Mouse (Mus musculus) embryonic facial prominence, embryonic 15.5 days (tissue): ENCODE measurements at regions not wholly inside any gene's neighbourhood (a gene's known extent, or its start where the extent isn't known, plus 50 kb on each side); places are given as distances from the start of the nearest gene placed in this dataset.

Source experiments
- ATAC-seq: fragments of 200-750 bp; cut with Nextera tagmentation; 2 replicates; pipeline ENCODE4 v1.8.0; 2017; ENCODE audit warnings: low read depth, moderate TSS enrichment; ENCODE audit not compliant: insufficient number of reproducible peaks, low FRiP score, low TSS enrichment
- H3K27ac ChIP-seq: fragments of 300-500 bp; sonication (generic); replicated peaks from 2 replicates; pipeline ENCODE4 v1.5.1; 2015; ENCODE audit warnings: mild to moderate bottlenecking, inconsistent platforms
- H3K27me3 ChIP-seq: fragments of 300-500 bp; sonication (generic); 2 replicates; pipeline ENCODE4 v1.6.1; 2015; ENCODE audit warnings: inconsistent platforms
- H3K36me3 ChIP-seq: fragments of 300-500 bp; sonication (generic); 2 replicates; pipeline ENCODE4 v1.6.1; 2015; ENCODE audit warnings: mild to moderate bottlenecking, inconsistent platforms
- H3K4me1 ChIP-seq: fragments of 300-500 bp; sonication (generic); 2 replicates; pipeline ENCODE4 v1.6.1; 2015; ENCODE audit warnings: inconsistent platforms
- H3K4me2 ChIP-seq: fragments of 300-500 bp; sonication (generic); replicated peaks from 2 replicates; pipeline ENCODE4 v1.6.1; 2015; ENCODE audit warnings: mild to moderate bottlenecking, inconsistent platforms
- H3K4me3 ChIP-seq: fragments of 300-500 bp; sonication (generic); replicated peaks from 2 replicates; pipeline ENCODE4 v1.5.1; 2015; ENCODE audit warnings: mild to moderate bottlenecking, inconsistent platforms
- H3K9ac ChIP-seq: fragments of 300-500 bp; sonication (generic); 2 replicates; pipeline ENCODE4 v1.6.1; 2015; ENCODE audit warnings: inconsistent platforms
- H3K9me3 ChIP-seq: fragments of 300-500 bp; sonication (generic); replicated peaks from 2 replicates; pipeline ENCODE4 v1.6.1; 2016; ENCODE audit warnings: inconsistent platforms
- WGBS: fragments of 180-500 bp; shearing (Covaris S2); methylation state at CpG from one replicate; pipeline ENCODE4 v1.1.7; 2015; 5-methylcytosine and 5-hydroxymethylcytosine counted together

GRCm38 (mm10) chr4:81744629-81745509 lies 302.3 kb upstream of the Mpdz start:
- 0 out of 2 replicates have a peak overlapping the region, but pooled peaks have one; percentile 4 for H3K4me2 ChIP-seq
- peaks cover 18% of the 10 kb centered on the region for H3K4me1 ChIP-seq
- WGBS: 28% methylated on average over 18 of the region's 18 CpGs
- no peak overlapping the region for H3K4me3 ChIP-seq
- H3K27ac ChIP-seq: peak overlapping the region; percentile 41; the same call in 1 of the 2 replicates
- no peaks in the 10 kb centered on the region for H3K36me3 ChIP-seq
- H3K27me3 ChIP-seq: no peaks in the 10 kb centered on the region
- H3K9me3 ChIP-seq: no peaks in the 10 kb centered on the region
- no peak; the same call in 1 of the 2 replicates for ATAC-seq
- H3K9ac ChIP-seq: no peak overlapping the region

DNA sequence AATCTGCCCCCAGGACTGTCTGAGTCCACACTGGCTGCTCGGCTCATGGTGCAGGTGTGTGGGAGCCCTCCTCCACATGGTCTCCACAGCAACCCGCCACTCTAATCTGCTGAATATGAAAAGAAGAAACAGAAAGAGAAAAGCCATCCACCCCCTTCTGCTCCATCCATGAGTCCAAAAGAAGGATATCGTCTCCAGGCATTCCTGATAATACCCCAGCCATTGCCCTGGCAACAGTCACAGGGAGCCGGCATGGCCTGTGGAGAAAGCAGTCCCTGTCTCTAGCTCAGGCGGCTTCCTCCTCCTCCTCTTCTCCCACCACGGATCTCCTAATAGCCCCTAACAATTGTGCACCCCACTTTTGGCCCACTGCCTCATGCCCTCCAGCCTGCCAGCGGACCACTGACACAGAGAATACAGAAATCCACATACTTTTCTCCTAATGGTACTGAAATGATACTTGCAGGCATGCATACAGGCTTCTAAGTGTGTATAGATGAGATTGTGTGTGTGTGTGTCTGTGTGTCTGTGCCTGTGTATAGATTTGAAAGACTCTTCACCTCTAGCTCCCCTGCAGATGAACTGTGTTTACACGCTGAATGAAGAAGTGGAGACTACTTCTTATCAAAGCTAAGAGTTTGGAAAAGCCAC lies 301.5 kb upstream of the Mpdz start:
- Histone ChIP-seq H3K27me3 (no peaks in the 10 kb centered on the region), H3K4me2 (no peak overlapping the region), H3K4me1 (peaks cover 18% of the 10 kb centered on the region), H3K36me3 (no peaks in the 10 kb centered on the region), H3K4me3 (no peak overlapping the region), H3K9ac (no peak overlapping the region), H3K27ac (peak overlapping the region; percentile 41; the same call in 1 of the 2 replicates), H3K9me3 (no peaks in the 10 kb centered on the region)
- no peak for ATAC-seq
- 42% methylated on average over 8 of the region's 8 CpGs for WGBS

GRCm38 (mm10) chr4:81742536-81743459 lies 300.2 kb upstream of the Mpdz start:
- 80% methylated on average over 4 of the region's 4 CpGs for WGBS
- H3K9me3 ChIP-seq: no peaks in the 10 kb centered on the region
- no peak for ATAC-seq
- H3K27ac ChIP-seq: no peak overlapping the region
- H3K4me3 ChIP-seq: no peak overlapping the region
- H3K4me2 ChIP-seq: no peak overlapping the region
- no peaks in the 10 kb centered on the region for H3K36me3 ChIP-seq
- no peak overlapping the region for H3K9ac ChIP-seq
- H3K4me1 ChIP-seq: peaks cover 18% of the 10 kb centered on the region
- no peaks in the 10 kb centered on the region for H3K27me3 ChIP-seq

DNA sequence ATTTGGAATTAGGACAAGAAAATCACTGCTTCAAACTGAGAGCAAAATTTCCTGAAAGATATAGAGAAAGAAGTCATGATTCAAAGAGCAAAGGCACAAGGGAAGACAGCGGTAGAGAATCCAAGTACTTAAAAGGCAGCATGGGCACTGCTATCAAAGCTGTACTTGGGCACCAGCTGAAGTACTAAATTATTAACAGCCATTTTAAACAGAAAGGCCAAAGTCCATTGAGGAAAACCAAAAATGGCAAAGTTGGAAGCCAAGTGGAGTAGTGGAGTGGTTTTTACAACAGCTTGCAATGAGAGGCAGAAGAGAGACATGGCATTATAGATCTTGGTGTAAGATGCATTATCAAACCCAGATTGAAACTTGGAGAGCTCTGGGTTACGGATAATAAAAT lies 291.8 kb upstream of the Mpdz start:
- 95% methylated on average over 2 of the region's 2 CpGs for WGBS
- H3K27me3 ChIP-seq: no peaks in the 10 kb centered on the region
- H3K4me2 ChIP-seq: no peak overlapping the region
- no peaks in the 10 kb centered on the region for H3K4me1 ChIP-seq
- H3K9ac ChIP-seq: no peak overlapping the region
- H3K9me3 ChIP-seq: no peaks in the 10 kb centered on the region
- H3K4me3 ChIP-seq: no peak overlapping the region
- no peak for ATAC-seq
- no peaks in the 10 kb centered on the region for H3K36me3 ChIP-seq
- H3K27ac ChIP-seq: no peak overlapping the region

DNA sequence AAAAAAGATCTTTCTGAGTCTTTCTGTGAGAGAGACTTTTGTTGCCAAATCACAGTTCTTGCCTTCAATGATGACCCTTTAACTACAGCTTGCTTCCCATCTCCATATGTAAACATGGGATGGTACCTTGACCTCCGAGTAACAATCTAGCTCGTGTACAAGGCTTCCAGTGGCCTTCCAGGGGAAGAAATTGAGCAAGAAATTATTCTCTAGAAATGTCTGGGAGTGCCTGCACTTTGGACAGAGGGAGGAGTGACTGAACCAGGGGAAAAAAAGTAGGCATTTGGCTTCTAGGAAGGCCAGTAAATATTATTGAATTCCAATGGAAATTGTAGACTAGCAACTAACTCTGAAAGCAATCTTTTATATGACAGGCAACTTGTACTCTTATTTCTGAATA lies 287.8 kb upstream of the Mpdz start:
- Histone ChIP-seq H3K36me3 (no peaks in the 10 kb centered on the region), H3K27me3 (no peaks in the 10 kb centered on the region), H3K4me2 (no peak overlapping the region), H3K4me3 (no peak overlapping the region), H3K27ac (no peak overlapping the region), H3K9me3 (no peaks in the 10 kb centered on the region), H3K9ac (no peak overlapping the region), H3K4me1 (peaks cover 6% of the 10 kb centered on the region; the same call in 1 of the 2 replicates)
- ATAC-seq: no peak
- WGBS: 88% methylated on average over 2 of the region's 2 CpGs

GRCm38 (mm10) chr4:81728961-81729360 lies 286.3 kb upstream of the Mpdz start:
- Histone ChIP-seq H3K27me3 (no peaks in the 10 kb centered on the region), H3K27ac (no peak overlapping the region), H3K9me3 (no peaks in the 10 kb centered on the region), H3K4me2 (no peak overlapping the region), H3K4me3 (no peak overlapping the region), H3K36me3 (no peaks in the 10 kb centered on the region), H3K9ac (no peak overlapping the region), H3K4me1 (peaks cover 6% of the 10 kb centered on the region; the same call in 1 of the 2 replicates)
- no peak for ATAC-seq
- 70% methylated on average over 3 of the region's 3 CpGs for WGBS

DNA sequence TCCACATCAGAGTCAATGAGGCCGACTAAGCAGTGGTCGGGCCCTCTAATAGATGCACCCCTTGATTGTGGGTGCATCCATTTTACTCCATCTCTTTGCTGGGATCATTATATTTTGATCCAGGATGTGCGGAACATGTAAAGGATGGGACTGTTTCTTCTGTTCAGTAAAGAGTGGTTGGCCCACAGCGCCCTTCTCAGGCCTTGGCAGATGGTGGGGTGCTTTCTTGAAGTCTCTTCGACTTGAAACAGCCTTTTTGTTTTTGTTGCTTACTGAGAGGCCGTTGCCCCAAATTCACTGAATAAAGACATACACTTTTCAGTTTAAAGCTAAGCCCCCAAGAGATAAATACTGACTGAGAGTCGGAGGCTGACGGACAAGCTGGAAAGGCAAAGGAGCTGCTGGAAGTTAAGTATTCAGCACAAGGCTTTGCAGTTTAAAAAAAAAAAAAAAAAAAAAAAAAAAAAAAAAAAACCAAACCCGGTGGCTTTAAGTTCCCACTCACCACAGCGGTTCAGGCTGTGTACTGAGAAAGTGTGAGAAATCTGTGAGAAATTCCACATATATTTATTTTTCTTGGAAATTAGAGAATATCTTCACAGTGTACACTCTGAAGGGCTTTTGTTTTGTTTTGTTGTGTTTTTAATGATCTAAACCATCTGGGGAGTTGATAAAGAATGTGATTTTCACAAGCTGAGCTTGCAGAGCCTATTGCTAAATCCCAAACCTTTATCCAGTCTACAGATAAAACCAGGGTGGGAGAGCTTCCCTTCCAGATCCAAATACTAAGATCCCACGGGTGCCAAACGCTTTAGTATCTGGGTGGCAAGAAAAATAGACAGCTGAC lies 285.3 kb upstream of the Mpdz start:
- no peak overlapping the region for H3K9ac ChIP-seq
- H3K4me2 ChIP-seq: no peak overlapping the region
- H3K27ac ChIP-seq: peak overlapping the region; percentile 34; the same call in 1 of the 2 replicates
- H3K4me3 ChIP-seq: no peak overlapping the region
- H3K4me1 ChIP-seq: peaks cover 6% of the 10 kb centered on the region; the same call in 1 of the 2 replicates
- no peaks in the 10 kb centered on the region for H3K27me3 ChIP-seq
- H3K9me3 ChIP-seq: no peaks in the 10 kb centered on the region
- 48% methylated on average over 12 of the region's 12 CpGs for WGBS
- H3K36me3 ChIP-seq: no peaks in the 10 kb centered on the region
- ATAC-seq: no peak

- no peak overlapping the region for H3K27ac ChIP-seq
These were observed 284.4 kb upstream of the Mpdz start for GRCm38 (mm10) chr4:81726761-81727723.

DNA sequence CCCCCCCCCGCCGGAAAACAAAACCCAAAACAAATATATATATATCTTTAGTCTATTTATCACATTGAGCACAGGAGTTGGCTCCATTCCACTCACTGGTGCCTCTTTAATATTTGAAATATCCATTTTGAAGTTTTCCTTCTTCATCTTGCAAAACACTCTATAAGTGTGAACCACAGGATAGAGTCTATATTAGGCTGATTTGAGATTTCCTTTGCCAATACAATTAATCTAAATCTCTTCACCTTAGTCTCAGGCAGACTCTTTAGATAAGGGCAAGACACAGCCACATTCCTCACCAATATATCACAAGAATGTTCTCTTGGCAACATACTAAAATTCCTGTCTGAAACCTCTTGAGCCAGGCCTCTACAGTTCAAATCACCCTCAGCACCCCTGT lies 282.1 kb upstream of the Mpdz start:
- no peak for ATAC-seq
- H3K4me3 ChIP-seq: no peak overlapping the region
- H3K27me3 ChIP-seq: no peaks in the 10 kb centered on the region
- H3K9ac ChIP-seq: no peak overlapping the region
- H3K4me2 ChIP-seq: no peak overlapping the region
- H3K9me3 ChIP-seq: no peaks in the 10 kb centered on the region
- peaks cover 6% of the 10 kb centered on the region; the same call in 1 of the 2 replicates for H3K4me1 ChIP-seq
- no peak overlapping the region for H3K27ac ChIP-seq
- 92% methylated on average over 2 of the region's 2 CpGs for WGBS
- H3K36me3 ChIP-seq: no peaks in the 10 kb centered on the region

More at GRCm38 (mm10) chr4:81726761-81727723, 284.4 kb upstream of the Mpdz start:
- ATAC-seq: no peak
- Histone ChIP-seq H3K27me3 (no peaks in the 10 kb centered on the region), H3K4me3 (no peak overlapping the region), H3K9ac (no peak overlapping the region), H3K4me1 (peaks cover 6% of the 10 kb centered on the region; the same call in 1 of the 2 replicates), H3K4me2 (no peak overlapping the region), H3K9me3 (no peaks in the 10 kb centered on the region), H3K36me3 (no peaks in the 10 kb centered on the region)
- 62% methylated on average over 16 of the region's 16 CpGs for WGBS
